Mouse (Mus musculus): ENCODE measurements at regions not wholly inside any gene's neighbourhood (a gene's known extent, or its start where the extent isn't known, plus 50 kb on each side); places are given as distances from the start of the nearest gene placed in this dataset.

GRCm38 (mm10) chr14:31931971-31932370 lies 96.8 kb upstream of the Galnt15 start:
- TF ChIP-seq CTCF (IDR thresholded peaks at IDR 0.05; ENCODE audit: extremely low read depth, insufficient read length, insufficient replicate concordance, low read depth, low read length) (no peak), POLR2A (IDR thresholded peaks at IDR 0.05; ENCODE audit: low read depth, low read length) (no peak)
- 67% methylated on average over 5 of the region's 5 CpGs for WGBS
- peak overlapping the region; percentile 83 for H3K27ac ChIP-seq (ENCODE audit: insufficient read depth, low read depth, low read length)

GRCm38 (mm10) chr14:31933441-31933840 lies 95.3 kb upstream of the Galnt15 start:
- H3K27ac ChIP-seq (ENCODE audit: insufficient read depth, low read depth, low read length) = no peak overlapping the region
- 50% methylated on average over 9 of the region's 9 CpGs for WGBS
- no peak overlapping the region for H3K4me3 ChIP-seq (ENCODE audit: low read depth, low read length)
- no peak for TF ChIP-seq CTCF (IDR thresholded peaks at IDR 0.05; ENCODE audit: extremely low read depth, insufficient read length, insufficient replicate concordance, low read depth, low read length)
- no peak for TF ChIP-seq POLR2A (IDR thresholded peaks at IDR 0.05; ENCODE audit: low read depth, low read length)
- H3K27me3 ChIP-seq (ENCODE audit: control insufficient read depth, insufficient read depth, low read length) = no peaks in the 10 kb centered on the region
- no peaks in the 10 kb centered on the region for H3K36me3 ChIP-seq (ENCODE audit: control insufficient read depth, insufficient read depth, low read length)
- H3K4me1 ChIP-seq (ENCODE audit: control insufficient read depth, insufficient read depth, insufficient read length, low read length) = peaks cover 13% of the 10 kb centered on the region; the same call in 1 of the 2 replicates

More at GRCm38 (mm10) chr14:31931971-31932370, 96.8 kb upstream of the Galnt15 start:
- no peaks in the 10 kb centered on the region for H3K36me3 ChIP-seq (ENCODE audit: control insufficient read depth, insufficient read depth, low read length)
- H3K4me3 ChIP-seq (ENCODE audit: low read depth, low read length) = no peak overlapping the region
- H3K27me3 ChIP-seq (ENCODE audit: control insufficient read depth, insufficient read depth, low read length) = no peaks in the 10 kb centered on the region
- H3K4me1 ChIP-seq (ENCODE audit: control insufficient read depth, insufficient read depth, insufficient read length, low read length) = peaks cover 13% of the 10 kb centered on the region; the same call in 1 of the 2 replicates

GRCm38 (mm10) chr14:31933841-31934271 lies 94.9 kb upstream of the Galnt15 start:
- Histone ChIP-seq H3K4me3 (ENCODE audit: low read depth, low read length) (0 out of 2 replicates have a peak overlapping the region, but pooled peaks have one; percentile 1), H3K36me3 (ENCODE audit: control insufficient read depth, insufficient read depth, low read length) (no peaks in the 10 kb centered on the region), H3K4me1 (ENCODE audit: control insufficient read depth, insufficient read depth, insufficient read length, low read length) (peaks cover 13% of the 10 kb centered on the region; the same call in 1 of the 2 replicates), H3K27ac (ENCODE audit: insufficient read depth, low read depth, low read length) (no peak overlapping the region), H3K27me3 (ENCODE audit: control insufficient read depth, insufficient read depth, low read length) (no peaks in the 10 kb centered on the region)
- TF ChIP-seq POLR2A (IDR thresholded peaks at IDR 0.05; ENCODE audit: low read depth, low read length) (no peak), CTCF (IDR thresholded peaks at IDR 0.05; ENCODE audit: extremely low read depth, insufficient read length, insufficient replicate concordance, low read depth, low read length) (no peak)
- WGBS = 15% methylated on average over 13 of the region's 13 CpGs

- WGBS = 7% methylated on average over 6 of the region's 6 CpGs
- TF ChIP-seq CTCF (IDR thresholded peaks at IDR 0.05; ENCODE audit: extremely low read depth, insufficient read length, insufficient replicate concordance, low read depth, low read length) = no peak
- no peak for TF ChIP-seq POLR2A (IDR thresholded peaks at IDR 0.05; ENCODE audit: low read depth, low read length)
- Histone ChIP-seq H3K27ac (ENCODE audit: insufficient read depth, low read depth, low read length) (no peak overlapping the region), H3K36me3 (ENCODE audit: control insufficient read depth, insufficient read depth, low read length) (no peaks in the 10 kb centered on the region), H3K4me1 (ENCODE audit: control insufficient read depth, insufficient read depth, insufficient read length, low read length) (peaks cover 10% of the 10 kb centered on the region; the same call in 1 of the 2 replicates), H3K4me3 (ENCODE audit: low read depth, low read length) (no peak overlapping the region), H3K27me3 (ENCODE audit: control insufficient read depth, insufficient read depth, low read length) (no peaks in the 10 kb centered on the region)
Observed at GRCm38 (mm10) chr14:31934321-31934720, 94.5 kb upstream of the Galnt15 start.

- no peak overlapping the region for H3K4me3 ChIP-seq (ENCODE audit: low read depth, low read length)
- H3K4me1 ChIP-seq (ENCODE audit: control insufficient read depth, insufficient read depth, insufficient read length, low read length) = peaks cover 10% of the 10 kb centered on the region; the same call in 1 of the 2 replicates
- 7% methylated on average over 3 of the region's 3 CpGs for whole genome bisulfite sequencing
- TF ChIP-seq CTCF (IDR thresholded peaks at IDR 0.05; ENCODE audit: extremely low read depth, insufficient read length, insufficient replicate concordance, low read depth, low read length) (no peak), POLR2A (IDR thresholded peaks at IDR 0.05; ENCODE audit: low read depth, low read length) (no peak)
- no peaks in the 10 kb centered on the region for H3K36me3 ChIP-seq (ENCODE audit: control insufficient read depth, insufficient read depth, low read length)
- no peak overlapping the region for H3K27ac ChIP-seq (ENCODE audit: insufficient read depth, low read depth, low read length)
- no peaks in the 10 kb centered on the region for H3K27me3 ChIP-seq (ENCODE audit: control insufficient read depth, insufficient read depth, low read length)
Observed at GRCm38 (mm10) chr14:31934771-31935170, 94.0 kb upstream of the Galnt15 start.

- H3K27ac ChIP-seq (ENCODE audit: insufficient read depth, low read depth, low read length) = no peak overlapping the region
- H3K4me3 ChIP-seq (ENCODE audit: low read depth, low read length) = no peak overlapping the region
- no peaks in the 10 kb centered on the region for H3K36me3 ChIP-seq (ENCODE audit: control insufficient read depth, insufficient read depth, low read length)
- H3K4me1 ChIP-seq (ENCODE audit: control insufficient read depth, insufficient read depth, insufficient read length, low read length) = peaks cover 10% of the 10 kb centered on the region; the same call in 1 of the 2 replicates
- 53% methylated on average over 3 of the region's 3 CpGs for WGBS
- TF ChIP-seq CTCF (IDR thresholded peaks at IDR 0.05; ENCODE audit: extremely low read depth, insufficient read length, insufficient replicate concordance, low read depth, low read length) (no peak), POLR2A (IDR thresholded peaks at IDR 0.05; ENCODE audit: low read depth, low read length) (no peak)
- H3K27me3 ChIP-seq (ENCODE audit: control insufficient read depth, insufficient read depth, low read length) = no peaks in the 10 kb centered on the region
Observed at GRCm38 (mm10) chr14:31935411-31935810, 93.4 kb upstream of the Galnt15 start.

- TF ChIP-seq CTCF (IDR thresholded peaks at IDR 0.05; ENCODE audit: extremely low read depth, insufficient read length, insufficient replicate concordance, low read depth, low read length) (no peak), POLR2A (IDR thresholded peaks at IDR 0.05; ENCODE audit: low read depth, low read length) (no peak)
- Histone ChIP-seq H3K36me3 (ENCODE audit: control insufficient read depth, insufficient read depth, low read length) (no peaks in the 10 kb centered on the region), H3K27ac (ENCODE audit: insufficient read depth, low read depth, low read length) (no peak overlapping the region), H3K4me3 (ENCODE audit: low read depth, low read length) (no peak overlapping the region), H3K4me1 (ENCODE audit: control insufficient read depth, insufficient read depth, insufficient read length, low read length) (peaks cover 8% of the 10 kb centered on the region; the same call in 1 of the 2 replicates), H3K27me3 (ENCODE audit: control insufficient read depth, insufficient read depth, low read length) (no peaks in the 10 kb centered on the region)
- 61% methylated on average over 3 of the region's 3 CpGs for WGBS
Observed at GRCm38 (mm10) chr14:31936581-31936980, 92.2 kb upstream of the Galnt15 start.
